Mouse (Mus musculus): Measurements from ENCODE around the gene Acvrl1.

Acvrl1 gene

DNA sequence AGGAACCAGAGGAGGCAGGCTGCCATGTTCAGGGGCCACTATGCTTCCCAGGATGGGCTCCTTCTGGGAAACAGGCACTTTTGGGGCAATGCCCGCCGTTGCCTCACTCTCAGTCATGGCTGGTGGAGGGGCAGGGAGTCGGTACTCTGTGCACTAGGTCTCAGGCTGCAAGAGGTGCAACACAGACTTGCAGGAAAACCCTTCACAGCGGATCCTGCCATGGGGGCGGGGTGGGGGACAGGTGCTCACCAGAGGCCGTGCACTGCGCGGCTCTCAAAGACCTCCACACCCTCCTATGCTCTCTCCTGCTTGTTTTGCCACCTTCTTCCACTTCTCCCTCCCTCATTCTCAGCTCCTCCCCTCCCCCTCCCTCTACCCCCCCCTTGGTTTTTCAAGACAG, 14.3 kb downstream of the Acvrl1 start:
- no peak for DNase-seq (ENCODE audit: low spot score in 2 of 2)

DNA sequence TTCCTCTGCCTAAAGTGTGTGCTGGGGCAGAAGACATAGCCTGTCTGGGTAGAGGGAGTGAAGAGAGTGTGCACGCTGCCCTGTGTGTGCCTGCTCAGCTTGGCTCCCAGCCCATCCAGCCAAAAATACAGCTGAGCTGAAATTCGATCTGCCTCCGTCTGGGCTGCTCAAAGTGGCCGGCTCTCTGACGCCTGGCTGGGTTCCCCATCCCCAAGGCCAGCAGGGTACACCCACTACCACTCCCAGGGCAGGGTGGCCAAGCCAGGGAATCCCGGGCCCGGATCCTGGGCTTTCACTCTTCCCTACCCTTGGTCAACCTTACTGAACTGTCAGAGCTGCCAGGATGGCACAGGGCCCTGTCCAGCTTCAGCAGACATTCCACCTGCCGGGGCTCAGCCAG, 15.2 kb downstream of the Acvrl1 start:
- no peak for DNase-seq (ENCODE audit: low spot score in 2 of 2)

DNA sequence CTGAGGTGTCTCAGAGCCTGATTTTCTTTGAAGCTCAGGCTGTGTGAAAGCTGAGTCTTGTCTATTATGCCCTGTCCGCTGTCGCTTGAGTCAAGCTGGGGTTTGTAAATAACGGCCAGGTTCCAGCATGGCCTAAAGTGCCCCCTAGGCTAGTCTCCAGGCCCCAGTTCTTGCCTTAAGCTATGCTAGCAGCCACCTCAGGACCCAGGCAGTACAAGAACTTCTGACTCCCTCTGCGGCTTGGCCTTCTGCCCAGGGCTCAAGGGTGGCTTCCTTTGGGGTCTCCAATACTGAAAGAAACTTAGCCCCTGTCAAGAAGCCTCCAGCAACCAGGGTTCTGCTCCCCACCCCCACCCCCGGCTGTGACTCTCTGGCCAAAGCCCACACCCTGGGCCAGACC, 15.9 kb downstream of the Acvrl1 start:
- DNase-seq (ENCODE audit: low spot score in 2 of 2): no peak

DNA sequence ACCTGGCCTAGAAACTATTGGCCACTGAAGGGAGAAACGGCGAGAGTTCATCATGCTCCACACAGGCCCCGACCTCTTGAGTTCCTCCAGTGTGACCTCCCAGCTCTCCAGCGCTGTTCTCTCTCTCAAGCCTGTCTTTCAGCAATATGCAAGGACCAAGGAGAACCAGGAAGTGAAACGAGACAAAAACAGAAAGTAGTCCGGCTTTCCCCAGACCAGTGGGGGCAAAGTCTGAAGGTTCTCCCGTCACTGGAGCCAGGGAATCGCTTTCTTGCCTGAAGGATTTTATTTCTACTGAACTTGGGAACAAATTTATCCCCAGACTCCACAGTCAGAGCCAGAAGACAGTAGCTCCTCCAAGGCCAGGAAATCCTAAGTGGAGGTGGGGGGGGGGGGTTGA, 16.5 kb downstream of the Acvrl1 start:
- DNase-seq (ENCODE audit: low spot score in 2 of 2): no peak

DNA sequence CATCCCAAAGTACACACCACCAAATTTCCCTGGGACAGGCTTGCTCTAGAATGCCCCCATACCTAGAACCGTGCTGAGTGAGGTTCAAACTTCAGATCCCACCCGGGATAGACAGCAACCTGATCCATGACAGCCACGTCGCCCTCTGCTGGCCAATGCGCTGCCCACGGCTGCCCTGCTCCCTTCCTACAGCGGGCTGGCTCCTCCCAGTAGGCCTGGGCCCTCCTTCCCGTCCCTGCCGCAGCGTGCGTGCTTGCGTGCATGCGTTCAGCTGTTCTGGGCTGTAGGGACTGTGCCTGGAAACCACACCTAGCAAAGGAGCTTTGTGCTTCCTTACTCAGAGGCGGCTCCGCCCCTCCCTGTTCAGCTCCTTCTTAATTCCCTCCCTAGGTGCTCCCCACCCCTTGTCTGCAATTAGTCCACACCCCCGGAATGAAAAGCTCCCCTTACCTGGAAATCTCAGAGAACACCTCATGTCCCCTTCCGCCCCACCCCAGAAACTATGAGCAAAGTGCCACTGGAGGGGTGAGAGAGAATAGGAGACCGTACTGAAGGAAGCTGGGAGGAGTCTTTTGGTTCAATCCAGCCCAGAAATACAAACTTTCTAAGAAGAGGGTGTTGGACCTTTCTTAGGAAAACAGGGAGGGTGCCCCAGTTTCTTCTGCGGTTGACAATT, 17.2 kb downstream of the Acvrl1 start:
- peak; percentile 93 to 94 for DNase-seq (ENCODE audit: low spot score in 2 of 2)

DNA sequence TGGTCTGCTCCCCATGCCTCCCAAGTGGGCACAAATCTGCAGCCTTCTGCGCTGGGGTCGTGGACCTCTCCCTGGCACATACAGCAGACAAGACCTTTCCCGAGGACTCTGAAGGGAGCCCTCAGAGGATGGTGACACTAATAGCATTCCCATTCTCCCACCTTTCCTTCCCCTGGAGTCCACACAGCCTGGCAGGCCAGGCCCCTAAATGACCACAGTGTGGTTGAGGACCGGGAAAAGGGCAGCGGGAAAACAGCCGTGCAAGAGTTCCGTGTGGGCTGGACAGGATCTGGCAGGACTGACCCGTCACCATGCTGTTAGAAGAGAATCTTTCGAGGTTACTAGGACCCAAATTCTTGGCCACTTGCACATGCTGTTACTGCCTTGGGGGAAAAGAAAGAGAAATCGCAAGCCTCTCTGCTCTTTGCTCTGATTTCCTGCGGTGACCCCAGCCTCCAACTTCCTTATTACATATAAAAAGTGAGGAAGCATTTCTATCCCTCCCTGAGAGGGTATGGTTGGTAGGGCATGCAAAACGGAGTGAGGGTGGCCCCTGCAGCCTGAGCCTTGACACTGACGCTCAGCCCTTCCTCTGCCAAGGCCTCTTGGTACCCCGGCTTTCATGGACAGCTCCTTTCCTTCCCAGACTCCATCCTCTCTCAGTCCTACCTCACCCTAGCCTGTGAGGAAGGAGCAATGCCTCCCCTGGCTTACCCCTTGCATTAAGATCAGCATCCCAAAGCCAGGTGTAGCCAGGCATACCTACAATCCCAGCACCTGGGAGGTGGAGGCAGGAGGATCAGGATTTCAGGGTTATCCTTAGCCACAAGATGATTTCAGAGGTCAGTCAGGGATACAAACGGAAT, 18.0 kb downstream of the Acvrl1 start:
- DNase-seq (ENCODE audit: low spot score in 2 of 2): no peak

DNA sequence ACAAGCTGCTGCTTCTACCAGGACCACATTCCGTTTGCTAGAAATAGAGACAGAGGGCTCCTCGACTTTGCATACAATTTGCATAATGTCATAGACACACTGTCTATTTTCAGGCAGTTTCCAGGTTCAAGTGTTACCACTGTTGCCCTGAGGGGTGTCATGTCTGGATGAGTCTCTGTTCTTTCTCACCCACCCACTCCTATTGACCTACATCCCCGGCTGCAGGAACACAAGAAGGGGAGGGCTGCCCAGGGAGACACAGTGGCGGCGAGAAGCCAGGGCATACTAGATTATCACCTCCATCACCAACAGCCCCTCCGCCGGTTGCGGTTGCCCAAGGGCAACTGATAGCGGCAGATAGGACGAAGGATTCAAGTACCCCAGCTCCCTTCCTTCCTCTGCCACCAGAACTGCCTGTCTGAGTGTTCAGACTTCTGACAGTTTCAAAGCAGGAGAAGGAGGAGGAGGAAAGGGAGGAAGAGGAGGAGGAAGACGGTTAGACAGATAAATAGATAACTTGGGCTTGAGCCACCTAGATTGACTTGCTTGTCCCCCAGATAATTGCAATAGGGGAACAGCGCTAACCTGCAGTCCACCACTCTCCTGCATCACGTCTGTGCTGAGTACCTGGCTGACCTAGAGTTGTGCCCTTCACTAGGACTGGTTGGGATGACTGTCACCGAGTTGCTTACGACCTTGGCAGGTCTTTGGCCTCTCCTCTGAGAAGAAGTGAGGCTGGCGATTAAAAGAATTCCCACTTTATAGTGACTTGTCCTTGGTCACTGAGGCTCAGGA, 19.0 kb downstream of the Acvrl1 start:
- peak in 1 of 2 experiments; percentile 31 for DNase-seq (ENCODE audit: low spot score in 2 of 2)

DNA sequence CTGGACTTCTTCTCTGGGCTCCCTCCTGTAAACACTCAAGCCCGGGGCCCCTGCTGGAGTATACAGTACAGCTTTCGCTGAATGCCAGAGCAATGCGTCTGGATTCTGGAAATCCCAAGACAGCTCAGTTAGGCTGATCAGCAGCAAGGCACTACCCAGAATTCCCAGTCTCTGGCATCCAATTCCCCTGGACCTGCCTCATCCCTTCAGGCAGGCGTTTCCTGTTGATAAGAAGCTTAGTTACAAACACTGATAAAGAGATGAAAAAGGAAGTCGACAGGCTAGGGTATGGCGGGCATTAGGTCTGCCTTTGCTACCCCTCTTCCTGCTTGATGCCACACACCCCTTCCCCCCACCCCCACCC, 19.6 kb downstream of the Acvrl1 start:
- DNase-seq (ENCODE audit: low spot score in 2 of 2): no peak

DNA sequence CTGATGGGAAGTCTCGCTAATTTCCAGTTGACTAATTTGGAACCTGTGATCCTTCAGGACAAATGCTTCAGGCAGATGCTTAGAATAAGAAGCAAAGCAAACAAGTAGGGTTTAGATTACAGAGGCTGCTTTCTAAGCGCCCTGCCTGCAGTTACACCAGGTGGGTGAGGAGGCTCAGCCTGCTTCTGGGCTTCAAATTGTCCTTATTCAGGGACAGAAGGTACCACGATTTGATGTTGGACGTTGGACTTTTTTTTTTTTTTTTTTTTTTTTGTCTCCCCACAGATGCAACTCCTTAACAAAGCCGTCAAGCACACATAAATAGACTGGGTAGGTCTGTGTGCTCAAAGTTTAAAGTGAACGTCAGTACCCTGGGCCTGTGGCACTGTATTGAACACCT, 20.3 kb downstream of the Acvrl1 start:
- DNase-seq (ENCODE audit: low spot score in 2 of 2): no peak

DNA sequence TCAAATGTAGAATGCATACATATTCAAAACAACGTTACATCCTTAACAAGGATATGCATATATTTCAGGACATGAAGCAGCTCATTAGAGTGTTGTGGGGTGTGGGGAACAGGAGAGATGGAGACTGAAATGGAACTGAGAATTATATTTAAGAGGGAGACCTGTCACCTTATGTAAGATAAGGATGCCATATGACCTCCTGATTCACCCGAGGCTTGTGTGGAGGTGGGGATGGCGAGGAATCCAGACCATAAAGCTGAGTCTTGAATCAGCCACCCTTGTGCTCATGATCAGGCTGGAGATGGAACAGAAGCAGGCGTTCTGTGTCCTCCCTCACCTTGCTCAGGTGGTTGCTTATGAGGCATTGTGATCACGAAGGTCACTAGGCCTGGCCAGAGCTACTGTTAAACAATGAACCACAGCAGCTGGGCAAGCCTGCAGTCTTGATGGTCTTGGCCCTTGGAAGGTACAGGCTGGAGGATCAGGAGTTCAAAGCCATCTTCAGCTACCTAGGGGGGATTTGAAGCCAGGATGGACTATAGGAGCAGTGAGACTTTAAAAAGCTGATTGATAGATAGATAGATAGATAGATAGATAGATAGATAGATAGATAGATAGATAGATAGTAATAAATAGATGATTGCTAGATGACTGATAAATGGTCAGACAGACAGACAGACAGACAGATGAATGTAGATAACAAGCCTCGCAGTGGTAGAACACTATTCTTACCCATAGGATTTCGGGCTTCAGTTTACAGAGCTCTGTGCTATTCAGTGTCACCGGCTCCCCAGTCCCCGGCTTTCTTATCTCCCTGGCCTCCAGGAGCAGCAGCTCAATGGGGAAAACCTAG, 23.3 kb downstream of the Acvrl1 start:
- no peak for DNase-seq (ENCODE audit: low spot score in 2 of 2)

DNA sequence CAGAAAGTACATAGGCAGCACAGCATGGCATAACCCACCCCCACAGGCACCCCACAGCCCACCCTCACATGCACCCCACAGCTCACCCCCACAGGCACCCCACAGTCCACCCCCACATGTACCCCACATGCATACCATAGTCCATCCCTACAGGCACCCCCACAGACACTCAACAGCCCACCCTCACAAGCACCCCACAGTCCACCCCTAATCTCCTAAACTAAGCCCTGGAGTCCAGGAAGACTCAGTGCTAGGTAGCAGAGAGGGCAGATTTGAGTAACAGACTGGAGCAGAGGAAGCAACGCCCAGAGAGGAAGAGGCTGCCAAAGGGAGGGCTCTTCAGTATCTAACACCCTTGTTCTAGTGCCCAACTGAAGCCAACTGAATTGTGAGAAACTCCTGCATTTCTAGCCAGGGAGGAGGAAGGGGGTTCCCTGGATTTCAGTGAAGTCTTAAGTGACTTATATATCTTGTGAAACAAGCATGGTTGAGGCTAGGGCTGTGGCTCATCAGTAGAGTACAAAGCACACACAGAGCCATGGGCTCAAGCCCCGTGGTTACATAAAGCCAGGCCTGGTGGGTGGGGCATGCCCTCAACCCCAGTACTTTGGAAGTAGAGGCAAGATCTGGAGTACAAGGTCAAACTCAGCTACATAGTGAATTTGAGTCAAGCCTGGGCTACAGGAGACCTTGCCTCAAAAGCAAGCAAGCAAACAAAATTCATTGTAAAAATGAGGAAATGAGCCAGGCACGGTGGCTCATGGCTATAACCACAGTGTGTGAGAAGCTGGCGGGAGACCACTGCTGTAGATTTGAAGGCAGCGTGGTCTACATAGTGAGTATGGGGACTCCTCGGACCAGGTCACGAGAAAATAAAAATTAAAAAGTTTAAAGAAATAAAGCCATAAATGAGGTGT, 26.6 kb downstream of the Acvrl1 start:
- no peak for DNase-seq (ENCODE audit: low spot score in 2 of 2)

DNA sequence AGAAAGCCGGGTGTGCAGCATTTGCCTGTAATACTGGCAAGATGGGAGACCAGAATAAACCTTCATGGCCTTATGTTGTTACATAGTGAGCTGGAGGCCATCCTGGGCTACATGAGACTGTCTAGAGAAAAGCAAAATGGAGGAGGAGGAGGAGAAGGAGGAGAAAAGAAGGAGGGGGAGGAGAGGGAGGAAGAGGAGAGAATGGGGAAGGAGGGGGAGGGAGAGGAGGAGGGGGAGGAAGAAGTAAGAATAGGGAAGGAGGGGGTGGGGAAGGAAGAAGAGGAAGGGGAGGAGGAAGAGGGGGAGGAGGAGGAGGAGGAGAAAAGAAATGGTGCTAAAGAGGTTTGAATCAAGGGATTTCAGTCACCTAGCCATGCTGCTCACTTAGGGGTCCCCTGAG, 31.8 kb downstream of the Acvrl1 start:
- no peak for DNase-seq (ENCODE audit: low spot score in 2 of 2)

DNA sequence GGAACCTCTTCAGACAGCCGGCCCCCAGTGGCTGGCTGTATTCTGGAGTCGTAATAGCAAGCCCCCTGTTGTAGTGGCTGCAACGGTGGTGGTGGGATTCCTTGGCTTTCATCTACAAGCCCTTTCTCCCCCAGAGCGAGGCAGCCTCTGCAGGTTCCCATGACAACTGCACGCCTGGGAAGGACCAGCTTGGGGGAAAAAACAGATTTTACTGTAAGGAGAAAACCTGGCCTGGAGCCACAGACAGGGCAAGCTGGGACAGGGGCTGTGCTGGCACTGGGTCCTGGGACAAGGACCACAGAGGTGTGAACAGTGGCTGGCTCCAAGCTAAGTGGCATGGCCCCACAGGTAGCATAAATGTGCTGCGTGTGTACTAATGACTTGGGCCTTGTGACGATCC, 32.3 kb downstream of the Acvrl1 start:
- DNase-seq (ENCODE audit: low spot score in 2 of 2): peak in 1 of 2 experiments; percentile 63

DNA sequence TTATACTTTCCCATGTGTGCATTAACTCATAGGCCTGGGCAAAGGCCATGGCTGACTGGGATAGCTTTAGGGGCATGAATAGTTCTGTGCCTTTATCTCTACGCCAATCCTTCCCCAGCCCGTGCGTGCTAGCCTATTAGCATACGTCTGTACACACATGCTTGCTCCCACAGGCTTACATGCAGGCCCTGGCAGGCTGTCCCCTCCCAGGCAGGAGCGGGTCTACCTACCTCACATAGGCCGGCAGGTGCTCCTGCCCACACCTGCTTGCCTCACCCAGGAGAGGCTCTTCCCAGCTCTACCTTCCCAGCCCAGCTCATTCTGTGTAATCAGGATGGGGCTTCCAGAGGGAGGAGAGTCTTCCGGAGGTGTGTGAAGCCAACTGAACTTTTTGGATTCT, 33.2 kb downstream of the Acvrl1 start:
- DNase-seq (ENCODE audit: low spot score in 2 of 2): no peak

DNA sequence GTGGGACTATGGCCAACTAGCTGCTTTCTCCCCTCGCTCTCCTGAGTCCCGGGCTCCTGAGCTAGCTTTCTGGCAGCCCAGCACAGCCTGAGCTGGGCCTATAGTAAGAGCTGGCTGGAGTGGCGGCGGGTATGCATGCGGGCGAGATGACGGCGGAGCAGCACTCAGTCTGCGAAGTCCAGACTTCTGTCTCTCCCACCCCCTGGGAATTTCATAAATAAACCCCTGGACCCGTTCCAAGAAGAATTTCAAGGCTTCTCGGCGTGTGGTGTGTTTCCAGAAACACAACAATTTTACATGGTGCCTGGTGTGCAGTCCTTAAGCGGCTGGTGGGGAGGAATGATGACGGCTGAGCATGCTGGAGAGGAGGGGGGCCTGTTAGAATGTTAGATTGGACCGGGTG, 34.7 kb downstream of the Acvrl1 start:
- peak in 1 of 2 experiments; percentile 61 for DNase-seq (ENCODE audit: low spot score in 2 of 2)

DNA sequence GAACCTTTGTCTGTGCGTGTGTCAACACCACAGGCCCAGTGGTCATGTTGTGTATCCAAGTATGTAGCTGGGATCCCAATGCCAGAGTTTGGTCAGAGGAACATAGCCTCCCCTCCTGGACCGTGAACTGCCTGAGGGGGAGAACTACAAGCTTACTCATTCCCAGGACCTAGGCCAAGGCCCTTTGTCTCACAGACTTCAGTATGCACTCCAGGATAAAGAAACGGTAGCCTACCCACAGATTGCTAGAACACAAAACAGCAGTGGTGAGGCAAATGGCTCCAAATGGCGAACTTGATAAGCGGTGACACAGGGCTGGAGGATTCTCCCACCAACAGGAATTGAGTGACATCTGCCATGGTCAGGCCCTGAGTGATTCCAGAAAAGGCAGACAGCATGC, 35.5 kb downstream of the Acvrl1 start:
- DNase-seq (ENCODE audit: low spot score in 2 of 2): no peak

DNA sequence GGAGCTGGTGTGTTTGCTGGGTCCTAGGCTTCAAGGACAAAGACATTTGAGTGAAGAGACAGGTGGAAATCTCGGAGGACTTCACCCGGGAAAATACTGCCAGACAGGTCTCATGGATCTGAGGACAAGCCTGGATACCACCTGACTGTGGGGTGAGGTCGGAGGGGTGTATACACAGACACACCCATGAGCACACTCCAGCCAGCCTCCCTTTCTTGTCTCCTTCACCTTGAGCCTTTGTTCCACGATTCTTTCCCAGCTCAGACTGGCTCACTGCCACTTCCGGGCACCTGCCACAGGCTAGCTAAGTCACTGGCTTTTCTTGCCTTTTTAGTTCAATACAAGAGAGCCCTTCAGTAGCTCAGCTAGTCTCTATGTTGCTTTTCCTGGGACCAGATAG, 36.0 kb downstream of the Acvrl1 start:
- no peak for DNase-seq (ENCODE audit: low spot score in 2 of 2)

DNA sequence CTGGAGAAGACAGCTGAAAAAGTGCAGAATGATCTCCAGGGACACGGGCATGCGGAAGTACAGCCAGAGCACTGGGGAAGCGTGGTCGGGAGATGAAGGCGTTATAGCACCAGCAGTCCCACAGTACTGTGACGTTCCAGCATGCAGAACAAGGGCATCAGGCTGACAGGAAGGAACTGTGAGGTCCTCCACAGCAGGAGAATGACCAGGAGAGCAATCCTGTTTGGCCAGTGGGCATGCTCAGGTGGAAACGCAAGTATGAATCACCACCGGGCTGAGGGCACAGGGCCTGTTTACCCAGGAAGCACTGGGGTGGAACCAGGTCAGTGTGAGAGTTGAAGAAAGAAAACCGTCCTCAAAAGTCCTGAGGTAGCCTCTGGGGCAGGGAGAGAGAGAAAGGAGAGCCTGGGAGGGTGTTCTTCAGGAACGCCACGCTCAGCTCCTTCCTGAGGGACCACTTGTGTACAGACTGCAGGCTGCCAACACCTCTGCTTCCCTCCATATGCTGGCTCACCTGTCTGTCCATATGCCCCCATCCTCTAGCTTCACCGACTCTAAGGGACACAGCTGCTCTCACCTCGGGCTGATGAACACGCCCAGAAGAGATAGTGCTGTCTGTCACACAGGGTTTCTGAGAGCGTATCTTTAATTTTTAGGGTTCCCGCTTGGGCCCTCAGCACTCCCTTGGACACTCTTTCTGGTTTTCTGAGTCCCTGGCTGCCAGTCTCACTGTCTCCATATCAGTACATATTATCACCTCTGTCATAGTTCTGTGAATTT, 37.5 kb downstream of the Acvrl1 start:
- DNase-seq (ENCODE audit: low spot score in 2 of 2): no peak

DNA sequence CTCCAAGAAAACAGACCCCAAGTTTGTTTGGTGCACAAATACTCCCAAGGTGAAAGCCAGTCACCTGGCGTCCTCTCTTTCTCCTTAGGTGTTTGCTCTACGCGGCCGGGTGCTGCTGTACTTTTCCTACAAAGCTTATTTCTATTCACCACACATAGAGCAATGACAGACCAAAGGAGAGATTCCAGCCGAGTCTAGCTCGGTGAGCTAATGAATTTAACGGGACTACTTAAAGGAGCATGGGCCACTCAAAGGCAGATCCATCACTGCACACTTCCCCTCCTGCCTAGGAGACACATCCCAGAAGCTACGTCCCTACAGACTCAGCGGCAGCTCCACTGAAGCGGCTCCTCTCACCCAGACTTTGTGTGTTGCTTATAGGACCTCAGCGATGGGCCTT, 39.2 kb downstream of the Acvrl1 start:
- DNase-seq (ENCODE audit: low spot score in 2 of 2): no peak

DNA sequence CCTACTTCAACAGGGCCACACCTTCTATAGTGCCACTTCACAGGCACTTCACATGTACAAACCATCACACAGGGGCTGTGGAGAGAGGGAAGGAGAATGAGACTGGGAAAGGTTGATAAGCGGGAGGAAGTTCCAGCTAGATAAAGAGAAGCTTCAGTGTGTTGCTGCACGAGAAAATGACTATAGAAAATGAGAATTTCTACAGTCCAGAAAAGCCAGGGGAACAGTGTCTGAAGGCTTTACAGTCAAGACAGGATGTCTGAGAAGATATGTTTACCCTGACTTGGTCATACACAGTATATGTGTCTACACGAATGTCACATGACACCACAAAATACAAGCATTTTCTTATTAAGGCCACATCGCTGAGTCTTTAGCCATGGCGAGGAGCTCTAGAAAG, 41.6 kb downstream of the Acvrl1 start:
- no peak for DNase-seq (ENCODE audit: low spot score in 2 of 2)
